Mouse (Mus musculus) v-Abl transformed pro-B cells (cell line): Measurements from ENCODE around the gene Pdzrn4.

Experiments
- in situ Hi-C, 2 experiments: fragments of 400-800 bp; cut with MboI; formaldehyde crosslinking; loops; one replicate each; pipeline ENCODE4 v1.15.1; 2025; ENCODE audit not compliant: unreplicated experiment in 2 of 2

The Pdzrn4 gene

GRCm38 (mm10) chr15:92679541-92679940, 282.9 kb downstream of the Pdzrn4 start:
- in situ Hi-C loops: no loop called here

- in situ Hi-C loops: no loop called here
These were observed 299.7 kb downstream of the Pdzrn4 start for GRCm38 (mm10) chr15:92696276-92696956.

GRCm38 (mm10) chr15:92704146-92704545, 307.5 kb downstream of the Pdzrn4 start:
- in situ Hi-C loops: no loop called here

- in situ Hi-C loops: no loop called here
These were observed 342.0 kb downstream of the Pdzrn4 start for GRCm38 (mm10) chr15:92738676-92739075.

- in situ Hi-C loops: no loop called here
These were observed 343.2 kb downstream of the Pdzrn4 start for GRCm38 (mm10) chr15:92739887-92740286.

GRCm38 (mm10) chr15:92743624-92744023, 346.9 kb downstream of the Pdzrn4 start:
- in situ Hi-C loops: no loop called here

- in situ Hi-C loops: no loop called here
These were observed 349.4 kb downstream of the Pdzrn4 start for GRCm38 (mm10) chr15:92746081-92746480.

GRCm38 (mm10) chr15:92752167-92752566, 355.5 kb downstream of the Pdzrn4 start:
- in situ Hi-C loops: no loop called here

- in situ Hi-C loops: no loop called here
These were observed 355.9 kb downstream of the Pdzrn4 start for GRCm38 (mm10) chr15:92752578-92752977.

- in situ Hi-C loops: no loop called here
These were observed 360.6 kb downstream of the Pdzrn4 start for GRCm38 (mm10) chr15:92757085-92757903.

- in situ Hi-C loops: no loop called here
These were observed 362.3 kb downstream of the Pdzrn4 start for GRCm38 (mm10) chr15:92759001-92759400.

- in situ Hi-C loops: no loop called here
These were observed 366.6 kb downstream of the Pdzrn4 start for GRCm38 (mm10) chr15:92763303-92763702.

GRCm38 (mm10) chr15:92769535-92769934, 372.9 kb downstream of the Pdzrn4 start:
- in situ Hi-C loops: no loop called here

GRCm38 (mm10) chr15:92788036-92788435, 391.4 kb downstream of the Pdzrn4 start:
- in situ Hi-C loops: no loop called here

- in situ Hi-C loops: no loop called here
These were observed 397.6 kb downstream of the Pdzrn4 start for GRCm38 (mm10) chr15:92794275-92794674.

GRCm38 (mm10) chr15:92805934-92806333, 409.3 kb downstream of the Pdzrn4 start:
- in situ Hi-C loops: no loop called here

- in situ Hi-C loops: no loop called here
These were observed 409.7 kb downstream of the Pdzrn4 start for GRCm38 (mm10) chr15:92806352-92806751.
